Mouse (Mus musculus) ES-E14 (cell line): ENCODE results near the gene BC004004. TPM values are rescaled to one million over a fixed set of nuclear protein-coding genes. Genes with fewer than 3 reads are reported as not detected.

Experiments
- DNase-seq: peaks from one replicate; pipeline ENCODE4 v3.0.0-alpha.2; 2013; ENCODE audit warnings: low read depth, low spot score
- H3K27ac ChIP-seq: 2 replicates; pipeline ENCODE4 v1.5.1; 2012; ENCODE audit warnings: low read depth, mild to moderate bottlenecking, low read length, moderate library complexity, mixed read lengths; ENCODE audit not compliant: poor library complexity, insufficient read depth, severe bottlenecking
- H3K36me3 ChIP-seq: 2 replicates; pipeline ENCODE4 v1.6.1; 2012; ENCODE audit warnings: mild to moderate bottlenecking, low read length, moderate library complexity, mixed read lengths; ENCODE audit not compliant: control insufficient read depth, poor library complexity, insufficient read depth, severe bottlenecking
- H3K4me1 ChIP-seq, 2 experiments: fragments of 150-350 bp in 1 of 2; sonication (generic) in 1 of 2; 2 replicates each; pipeline ENCODE4 v1.6.1; 2012; ENCODE audit warnings: low read length in 2 of 2, mild to moderate bottlenecking in 1 of 2, mixed read lengths in 1 of 2; ENCODE audit not compliant: control insufficient read depth in 2 of 2, insufficient read depth in 2 of 2, poor library complexity in 1 of 2
- H3K4me3 ChIP-seq, 2 experiments: fragments of 150-350 bp in 1 of 2; sonication (generic) in 1 of 2; 2 replicates each; pipeline ENCODE4 v1.5.1; 2012; ENCODE audit warnings: low read length in 2 of 2, low read depth in 1 of 2, mild to moderate bottlenecking in 1 of 2, mixed read lengths in 1 of 2; ENCODE audit not compliant: insufficient read depth in 1 of 2, poor library complexity in 1 of 2, severe bottlenecking in 1 of 2
- H3K9ac ChIP-seq: 2 replicates; pipeline ENCODE4 v1.6.1; 2012; ENCODE audit warnings: low read depth, mild to moderate bottlenecking, low read length, mixed read lengths; ENCODE audit not compliant: poor library complexity, insufficient read depth, severe bottlenecking
- H3K9me3 ChIP-seq: fragments of 150-350 bp; sonication (generic); 2 replicates; pipeline ENCODE4 v1.6.1; 2012; ENCODE audit warnings: low read depth, mild to moderate bottlenecking, low read length; ENCODE audit not compliant: control insufficient read depth, insufficient read depth
- CHD2 ChIP-seq: IDR thresholded peaks from 2 replicates; pipeline ENCODE4 v1.6.1; 2014; ENCODE audit warnings: mild to moderate bottlenecking, low read depth, low read length, inconsistent platforms
- HCFC1 ChIP-seq: IDR thresholded peaks from 2 replicates; pipeline ENCODE4 v1.6.1; 2012; ENCODE audit warnings: low read length, inconsistent platforms, borderline replicate concordance; ENCODE audit not compliant: insufficient read depth
- MAFK ChIP-seq: IDR thresholded peaks from 2 replicates; pipeline ENCODE4 v1.6.1; 2014; ENCODE audit warnings: mild to moderate bottlenecking, low read depth, low read length, inconsistent platforms; ENCODE audit not compliant: insufficient read depth
- ZC3H11A ChIP-seq: IDR thresholded peaks from 2 replicates; pipeline ENCODE4 v1.6.1; 2012; ENCODE audit warnings: low read depth, mild to moderate bottlenecking, inconsistent platforms, low read length, borderline replicate concordance
- ZNF384 ChIP-seq: IDR thresholded peaks from 2 replicates; pipeline ENCODE4 v1.6.1; 2012; ENCODE audit warnings: low read depth, low read length, inconsistent platforms
- in situ Hi-C, 2 experiments: fragments of 600-800 bp; cut with MboI; formaldehyde crosslinking; loops; one replicate each; pipeline ENCODE4 v1.15.1; 2025; ENCODE audit warnings: low sequenced_read_pairs in 2 of 2, inconsistent platforms in 1 of 2; ENCODE audit not compliant: unreplicated experiment in 2 of 2
- total RNA-seq: library from RNA; depleted of rRNA; stranded (reverse); fragments of 300-350 nt; gene quantifications from 2 replicates; pipeline ENCODE4 v1.2.3, GENCODE M21; 2012

The BC004004 gene
- total RNA-seq, 1 experiment = 50.9 TPM

DNA sequence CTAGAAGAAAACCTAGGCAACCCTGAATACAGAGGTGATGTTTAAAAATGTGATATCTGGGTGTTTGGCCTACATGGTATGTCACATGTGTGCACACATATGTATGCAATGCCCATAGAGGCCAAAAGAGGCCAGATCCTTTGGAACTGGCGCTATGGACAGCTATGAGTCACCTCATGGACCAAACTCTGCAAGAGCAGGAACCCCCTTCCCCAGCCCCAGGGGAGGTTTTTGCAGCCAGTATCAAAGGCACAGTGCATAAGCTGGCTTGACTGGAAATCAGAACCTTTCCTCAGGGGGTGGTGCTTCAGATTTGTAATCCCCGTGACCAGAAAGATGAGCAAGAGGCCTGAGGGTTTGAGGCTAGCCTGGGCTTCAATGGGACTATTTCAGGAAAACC is 43.5 kb downstream of the BC004004 start:
- DNase-seq = no peak
- no peak overlapping the region for H3K9ac ChIP-seq
- no peaks in the 10 kb centered on the region for H3K36me3 ChIP-seq
- no peak for TF ChIP-seq CHD2
- TF ChIP-seq ZC3H11A = no peak
- TF ChIP-seq MAFK = no peak
- TF ChIP-seq HCFC1 = no peak
- no peak for TF ChIP-seq ZNF384
- in situ Hi-C loops = no loop called here
- no peaks in the 10 kb centered on the region for H3K9me3 ChIP-seq
- no peak overlapping the region for H3K4me3 ChIP-seq
- H3K4me1 ChIP-seq = no peaks in the 10 kb centered on the region; a peak in 1 of 4 replicates
- no peak overlapping the region for H3K27ac ChIP-seq

DNA sequence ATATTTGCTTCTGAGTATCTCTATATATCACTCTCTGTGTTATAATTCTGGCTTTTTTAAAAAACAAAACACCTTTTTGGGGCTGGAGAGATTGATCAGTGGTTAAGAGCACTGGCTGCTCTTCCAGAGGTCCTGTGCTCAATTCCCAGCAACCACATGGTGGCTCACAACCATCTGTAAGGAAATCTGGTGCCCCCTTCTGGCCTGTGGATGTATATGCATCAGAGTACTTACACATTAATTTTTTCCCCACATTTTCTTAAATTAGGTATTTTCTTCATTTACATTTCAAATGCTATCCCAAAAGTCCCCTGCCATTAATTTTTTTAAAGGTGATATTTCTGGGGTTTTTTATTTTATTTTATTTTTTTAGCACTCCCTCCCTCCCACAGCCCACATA is 44.7 kb downstream of the BC004004 start:
- no peak overlapping the region for H3K9ac ChIP-seq
- in situ Hi-C loops = no loop called here
- no peak overlapping the region for H3K27ac ChIP-seq
- no peaks in the 10 kb centered on the region for H3K9me3 ChIP-seq
- peak; percentile 47 for DNase-seq
- no peak overlapping the region for H3K4me3 ChIP-seq
- H3K36me3 ChIP-seq = no peaks in the 10 kb centered on the region
- no peak for TF ChIP-seq ZC3H11A
- no peak for TF ChIP-seq MAFK
- TF ChIP-seq CHD2 = no peak
- no peak for TF ChIP-seq ZNF384
- TF ChIP-seq HCFC1 = no peak
- no peaks in the 10 kb centered on the region; a peak in 1 of 4 replicates for H3K4me1 ChIP-seq

DNA sequence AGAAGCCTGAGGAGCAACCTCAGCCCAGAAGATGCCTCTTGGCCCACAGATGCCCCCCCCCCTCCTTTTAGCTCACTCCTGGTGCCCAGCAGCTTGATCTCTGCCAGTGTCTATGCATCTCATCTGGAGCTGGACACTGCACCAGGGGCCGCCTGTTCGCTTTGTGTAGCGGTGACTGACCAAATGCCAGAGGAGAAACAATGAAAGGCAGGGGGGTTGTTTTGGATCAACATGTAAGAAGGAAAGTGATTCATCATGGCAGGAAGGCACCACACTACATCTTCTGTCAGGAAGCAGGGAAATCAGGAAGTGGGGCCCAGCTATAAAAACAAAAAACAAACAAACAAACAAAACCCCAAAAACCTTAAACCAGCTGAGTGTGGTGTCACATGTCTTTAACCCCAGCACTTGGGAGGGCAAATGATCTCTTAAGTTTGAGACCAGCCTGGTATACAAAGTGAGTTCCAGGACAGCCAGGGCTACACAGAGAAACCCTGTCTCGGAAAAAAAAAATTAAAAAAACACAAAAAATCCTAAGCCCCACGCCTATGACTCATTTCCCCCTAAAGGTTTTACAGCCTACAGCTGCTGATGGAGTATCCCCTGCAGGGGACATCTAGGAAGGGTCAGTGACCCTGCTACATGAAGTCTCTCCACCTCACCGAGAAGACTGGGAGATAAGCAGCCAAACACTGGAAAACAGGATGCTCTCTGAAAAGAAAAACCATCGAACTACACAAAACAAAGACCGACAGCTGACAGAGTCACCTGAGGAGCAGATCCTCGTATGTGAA is 47.3 kb downstream of the BC004004 start:
- TF ChIP-seq MAFK = no peak
- no peak for TF ChIP-seq HCFC1
- TF ChIP-seq CHD2 = no peak
- no peak for TF ChIP-seq ZNF384
- no peak for TF ChIP-seq ZC3H11A
- Histone ChIP-seq H3K9me3 (no peaks in the 10 kb centered on the region), H3K36me3 (no peaks in the 10 kb centered on the region), H3K4me3 (no peak overlapping the region), H3K4me1 (no peaks in the 10 kb centered on the region; a peak in 1 of 4 replicates), H3K9ac (no peak overlapping the region), H3K27ac (no peak overlapping the region)
- no peak for DNase-seq
- in situ Hi-C loops = no loop called here

DNA sequence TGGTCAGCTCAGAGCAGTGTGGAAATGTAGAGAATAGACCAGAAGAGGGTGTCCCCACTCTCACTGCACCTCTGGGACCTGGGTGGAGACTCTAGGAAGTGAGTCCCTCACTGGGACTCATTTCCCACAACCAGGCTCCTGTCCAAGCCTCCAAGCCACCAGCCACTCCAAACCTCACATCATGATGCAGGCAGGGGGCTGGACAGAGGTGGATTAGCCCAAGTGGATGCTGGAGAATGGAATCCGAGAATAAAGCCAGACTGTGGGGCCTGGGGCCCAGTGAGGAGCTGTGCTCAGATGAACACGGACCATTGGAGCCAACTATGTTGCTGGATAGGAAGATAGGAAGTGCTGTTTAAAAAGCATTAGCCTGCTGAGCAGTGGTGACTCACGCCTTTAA is 48.3 kb downstream of the BC004004 start:
- in situ Hi-C loops = no loop called here

More for the DNA sequence above, 48.3 kb downstream of the BC004004 start:
- Histone ChIP-seq H3K9me3 (no peaks in the 10 kb centered on the region), H3K4me1 (peaks cover 0 to 2% of the 10 kb centered on the region in 2 experiments; a peak in 2 of 4 replicates), H3K36me3 (no peaks in the 10 kb centered on the region), H3K4me3 (no peak overlapping the region), H3K9ac (no peak overlapping the region), H3K27ac (no peak overlapping the region)
- TF ChIP-seq HCFC1 (no peak), ZNF384 (no peak), MAFK (no peak), CHD2 (no peak), ZC3H11A (no peak)
- no peak for DNase-seq
